Mouse (Mus musculus): Measurements from ENCODE around the gene 9330182L06Rik. TPM values are rescaled to one million over a fixed set of nuclear protein-coding genes. Genes with fewer than 3 reads are reported as not detected.
A peak's percentile ranks its signal among the peaks of the same experiment; 100 is the strongest.

The 9330182L06Rik gene
- total RNA-seq (2012; rRNA removed) = 1.2 and 1.8 TPM in 2 replicates

DNA sequence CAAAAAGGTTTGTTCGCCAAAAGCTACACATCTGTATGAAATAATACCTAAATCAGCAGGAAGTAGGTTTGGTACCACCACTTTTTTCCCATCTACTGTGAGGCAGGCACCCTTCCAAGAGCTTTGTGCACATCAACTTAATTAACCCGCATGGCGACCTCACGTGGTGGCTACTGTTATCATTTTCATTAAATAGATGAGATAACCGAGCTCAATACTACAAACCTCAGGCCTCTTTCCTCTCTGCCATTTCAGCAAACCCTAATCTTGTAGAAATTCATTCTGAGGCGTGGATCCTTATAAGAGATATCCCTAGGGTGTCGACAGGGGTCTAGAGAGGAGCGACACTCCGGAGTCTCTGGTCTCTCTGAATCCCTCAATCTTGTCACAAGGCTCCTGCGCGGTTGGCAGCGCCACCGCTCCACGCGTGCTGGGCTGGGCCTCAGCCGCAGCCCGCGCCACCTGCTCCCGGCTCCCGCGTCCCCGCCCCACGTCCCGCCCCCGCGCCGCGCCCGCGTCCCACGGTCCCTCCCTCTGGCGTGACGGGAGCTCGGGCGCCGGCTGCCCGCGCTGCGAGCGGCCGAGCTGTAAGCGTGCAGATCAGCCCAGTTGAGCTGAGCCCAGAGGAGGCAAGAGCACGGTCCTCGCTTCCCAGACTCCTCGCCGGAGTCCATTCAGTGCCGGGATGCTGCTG, at the start of gene 9330182L06Rik:
Gene 9330182L06Rik (plus strand): TSS at position 533 of the 694 bp plus-strand sequence.
- no peaks in the 10 kb centered on the region for H3K9me3 ChIP-seq (ENCODE audit: control insufficient read depth, insufficient read depth, low read depth, low read length)
- H3K4me1 ChIP-seq (ENCODE audit: control insufficient read depth in 2 of 2, insufficient read depth in 2 of 2, low read length in 2 of 2, poor library complexity in 1 of 2) = no peaks in the 10 kb centered on the region
- TF ChIP-seq MAFK (IDR thresholded peaks at IDR 0.05; ENCODE audit: insufficient read depth, low read depth, low read length) (no peak), HCFC1 (IDR thresholded peaks at IDR 0.05; ENCODE audit: borderline replicate concordance, insufficient read depth, low read length) (no peak), ZNF384 (IDR thresholded peaks at IDR 0.05; ENCODE audit: low read depth, low read length) (no peak), ZC3H11A (IDR thresholded peaks at IDR 0.05; ENCODE audit: borderline replicate concordance, low read depth, low read length) (no peak), CHD2 (IDR thresholded peaks at IDR 0.05; ENCODE audit: low read depth, low read length) (no peak)
- in situ Hi-C loops (cut with MboI; ENCODE audit: low sequenced_read_pairs in 2 of 2, unreplicated experiment in 2 of 2) = no loop called here
- peak; percentile 35 for DNase-seq (ENCODE audit: low read depth, low spot score)
- peak within 1 kb of the TSS; percentile 68 for H3K9ac ChIP-seq (ENCODE audit: insufficient read depth, low read depth, low read length, poor library complexity, severe bottlenecking)
- H3K27ac ChIP-seq (ENCODE audit: insufficient read depth, low read depth, low read length, poor library complexity, severe bottlenecking) = no peak within 1 kb of the TSS
- no peaks in the 10 kb centered on the region for H3K36me3 ChIP-seq (ENCODE audit: control insufficient read depth, insufficient read depth, low read length, poor library complexity, severe bottlenecking)
- H3K4me3 ChIP-seq (ENCODE audit: insufficient read depth in 1 of 2, low read depth in 1 of 2, low read length in 2 of 2, poor library complexity in 1 of 2, severe bottlenecking in 1 of 2) = peak within 1 kb of the TSS; percentile 70 to 76

GRCm38 (mm10) chr5:9227456-9228008, 38.4 kb upstream of the 9330182L06Rik start:
- no peak overlapping the region for H3K9ac ChIP-seq (ENCODE audit: insufficient read depth, low read depth, low read length, poor library complexity, severe bottlenecking)
- no peak overlapping the region for H3K27ac ChIP-seq (ENCODE audit: insufficient read depth, low read depth, low read length, poor library complexity, severe bottlenecking)
- no peaks in the 10 kb centered on the region for H3K9me3 ChIP-seq (ENCODE audit: control insufficient read depth, insufficient read depth, low read depth, low read length)
- H3K4me3 ChIP-seq (ENCODE audit: insufficient read depth in 1 of 2, low read depth in 1 of 2, low read length in 2 of 2, poor library complexity in 1 of 2, severe bottlenecking in 1 of 2) = no peak overlapping the region
- in situ Hi-C loops (cut with MboI; ENCODE audit: low sequenced_read_pairs in 2 of 2, unreplicated experiment in 2 of 2) = no loop called here
- no peak for DNase-seq (ENCODE audit: low read depth, low spot score)
- TF ChIP-seq ZC3H11A (IDR thresholded peaks at IDR 0.05; ENCODE audit: borderline replicate concordance, low read depth, low read length) = no peak
- TF ChIP-seq CHD2 (IDR thresholded peaks at IDR 0.05; ENCODE audit: low read depth, low read length) = no peak
- TF ChIP-seq MAFK (IDR thresholded peaks at IDR 0.05; ENCODE audit: insufficient read depth, low read depth, low read length) = no peak
- TF ChIP-seq ZNF384 (IDR thresholded peaks at IDR 0.05; ENCODE audit: low read depth, low read length) = no peak
- no peak for TF ChIP-seq HCFC1 (IDR thresholded peaks at IDR 0.05; ENCODE audit: borderline replicate concordance, insufficient read depth, low read length)
- H3K4me1 ChIP-seq (ENCODE audit: control insufficient read depth in 2 of 2, insufficient read depth in 2 of 2, low read length in 2 of 2, poor library complexity in 1 of 2) = no peaks in the 10 kb centered on the region
- H3K36me3 ChIP-seq (ENCODE audit: control insufficient read depth, insufficient read depth, low read length, poor library complexity, severe bottlenecking) = no peaks in the 10 kb centered on the region

DNA sequence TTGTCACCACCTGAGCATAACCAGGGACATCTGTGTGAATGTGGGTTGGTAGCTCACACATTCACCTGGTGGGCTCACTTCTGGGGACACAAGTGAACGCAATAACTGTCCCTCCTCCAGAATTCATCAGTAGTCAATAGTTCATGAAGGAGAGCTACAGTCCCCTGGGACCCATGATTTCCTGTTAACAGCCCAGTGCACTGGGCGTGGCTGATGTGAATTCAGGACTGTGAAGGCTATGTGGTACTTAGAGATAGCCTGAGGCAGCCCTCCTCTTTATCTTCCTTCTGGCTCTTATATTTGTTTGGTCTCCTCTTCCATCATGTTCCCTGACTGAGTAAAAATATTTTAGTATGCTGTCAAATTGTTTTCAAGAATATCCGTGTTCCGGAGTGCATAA, 1.6 kb upstream of the 9330182L06Rik start:
- H3K36me3 ChIP-seq (ENCODE audit: control insufficient read depth, insufficient read depth, low read length, poor library complexity, severe bottlenecking) = no peaks in the 10 kb centered on the region
- no peaks in the 10 kb centered on the region for H3K4me1 ChIP-seq (ENCODE audit: control insufficient read depth in 2 of 2, insufficient read depth in 2 of 2, low read length in 2 of 2, poor library complexity in 1 of 2)
- H3K4me3 ChIP-seq (ENCODE audit: insufficient read depth in 1 of 2, low read depth in 1 of 2, low read length in 2 of 2, poor library complexity in 1 of 2, severe bottlenecking in 1 of 2) = no peak overlapping the region
- in situ Hi-C loops (cut with MboI; ENCODE audit: low sequenced_read_pairs in 2 of 2, unreplicated experiment in 2 of 2) = no loop called here
- H3K9ac ChIP-seq (ENCODE audit: insufficient read depth, low read depth, low read length, poor library complexity, severe bottlenecking) = no peak overlapping the region
- no peaks in the 10 kb centered on the region for H3K9me3 ChIP-seq (ENCODE audit: control insufficient read depth, insufficient read depth, low read depth, low read length)
- DNase-seq (ENCODE audit: low read depth, low spot score) = no peak
- TF ChIP-seq HCFC1 (IDR thresholded peaks at IDR 0.05; ENCODE audit: borderline replicate concordance, insufficient read depth, low read length) (no peak), ZC3H11A (IDR thresholded peaks at IDR 0.05; ENCODE audit: borderline replicate concordance, low read depth, low read length) (no peak), CHD2 (IDR thresholded peaks at IDR 0.05; ENCODE audit: low read depth, low read length) (no peak), MAFK (IDR thresholded peaks at IDR 0.05; ENCODE audit: insufficient read depth, low read depth, low read length) (no peak), ZNF384 (IDR thresholded peaks at IDR 0.05; ENCODE audit: low read depth, low read length) (no peak)
- H3K27ac ChIP-seq (ENCODE audit: insufficient read depth, low read depth, low read length, poor library complexity, severe bottlenecking) = no peak overlapping the region

DNA sequence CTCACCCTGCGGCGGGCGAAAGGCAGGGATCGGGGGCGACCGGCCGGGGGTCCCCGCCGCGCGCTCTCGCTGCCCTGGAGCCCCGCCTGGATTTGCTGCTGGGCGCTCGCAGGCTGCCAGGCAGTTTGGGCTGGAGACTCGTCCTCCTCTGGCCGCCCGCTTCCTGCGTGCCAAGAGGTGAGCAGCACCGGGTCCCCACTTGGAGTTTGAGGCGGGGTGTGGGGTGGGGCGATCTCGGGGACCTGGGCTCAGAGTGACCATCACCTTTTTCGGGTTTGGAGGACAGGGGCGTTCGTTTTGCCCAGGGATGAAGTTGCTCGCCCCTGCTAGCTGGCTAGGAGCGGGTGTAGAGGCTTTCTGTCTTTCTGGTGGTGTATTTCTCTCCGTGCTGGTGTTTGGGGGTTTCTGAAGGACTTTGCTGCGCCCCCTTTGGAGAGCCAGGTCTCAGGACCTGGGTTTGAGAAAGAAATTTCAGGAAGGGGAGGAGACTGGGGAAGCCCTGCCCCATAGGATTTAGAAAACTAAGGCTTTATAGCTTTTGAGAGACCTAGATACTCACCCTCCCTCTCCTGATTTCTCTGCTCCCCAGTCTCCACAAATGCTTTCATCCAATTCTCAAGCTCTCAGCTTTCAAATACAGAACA, 484 bp downstream of the 9330182L06Rik start:
- H3K4me1 ChIP-seq (ENCODE audit: control insufficient read depth in 2 of 2, insufficient read depth in 2 of 2, low read length in 2 of 2, poor library complexity in 1 of 2) = no peaks in the 10 kb centered on the region
- peak overlapping the region; percentile 68 for H3K9ac ChIP-seq (ENCODE audit: insufficient read depth, low read depth, low read length, poor library complexity, severe bottlenecking)
- peak; percentile 13 for DNase-seq (ENCODE audit: low read depth, low spot score)
- peak overlapping the region; percentile 70 to 76 for H3K4me3 ChIP-seq (ENCODE audit: insufficient read depth in 1 of 2, low read depth in 1 of 2, low read length in 2 of 2, poor library complexity in 1 of 2, severe bottlenecking in 1 of 2)
- no peak overlapping the region for H3K27ac ChIP-seq (ENCODE audit: insufficient read depth, low read depth, low read length, poor library complexity, severe bottlenecking)
- no peaks in the 10 kb centered on the region for H3K9me3 ChIP-seq (ENCODE audit: control insufficient read depth, insufficient read depth, low read depth, low read length)
- no peaks in the 10 kb centered on the region for H3K36me3 ChIP-seq (ENCODE audit: control insufficient read depth, insufficient read depth, low read length, poor library complexity, severe bottlenecking)
- no peak for TF ChIP-seq ZNF384 (IDR thresholded peaks at IDR 0.05; ENCODE audit: low read depth, low read length)
- no peak for TF ChIP-seq HCFC1 (IDR thresholded peaks at IDR 0.05; ENCODE audit: borderline replicate concordance, insufficient read depth, low read length)
- TF ChIP-seq MAFK (IDR thresholded peaks at IDR 0.05; ENCODE audit: insufficient read depth, low read depth, low read length) = no peak
- no peak for TF ChIP-seq CHD2 (IDR thresholded peaks at IDR 0.05; ENCODE audit: low read depth, low read length)
- TF ChIP-seq ZC3H11A (IDR thresholded peaks at IDR 0.05; ENCODE audit: borderline replicate concordance, low read depth, low read length) = no peak
- in situ Hi-C loops (cut with MboI; ENCODE audit: low sequenced_read_pairs in 2 of 2, unreplicated experiment in 2 of 2) = no loop called here
